Mouse (Mus musculus) CH12.LX (cell line): ENCODE data around the gene Raver1. TPM values are rescaled to one million over a fixed set of nuclear protein-coding genes. Genes with fewer than 3 reads are reported as not detected.

Experiments used
- DNase-seq: peaks from one replicate; pipeline ENCODE4 v3.0.0-alpha.2; 2013; ENCODE audit errors: extremely low read depth
- H3K27ac ChIP-seq: 2 replicates; pipeline ENCODE4 v1.5.1; 2012; ENCODE audit warnings: low read depth, mild to moderate bottlenecking, control low read depth, moderate library complexity; ENCODE audit not compliant: insufficient read depth
- H3K27me3 ChIP-seq: replicated peaks from 2 replicates; pipeline ENCODE3; 2012; ENCODE audit warnings: inconsistent platforms
- H3K36me3 ChIP-seq, 2 experiments: replicated peaks in 1 of 2; 2 replicates each; pipeline versions ENCODE3 to v1.6.1; 2012; ENCODE audit warnings: inconsistent platforms in 1 of 2, low read length in 1 of 2, mild to moderate bottlenecking in 1 of 2, mixed read lengths in 1 of 2, moderate library complexity in 1 of 2; ENCODE audit not compliant: control insufficient read depth in 1 of 2, insufficient read depth in 1 of 2
- H3K4me1 ChIP-seq, 2 experiments: 2 replicates each; pipeline ENCODE4 v1.6.1; 2012; ENCODE audit warnings: inconsistent platforms in 1 of 2, moderate library complexity in 1 of 2; ENCODE audit not compliant: insufficient read depth in 2 of 2, control insufficient read depth in 1 of 2
- H3K4me2 ChIP-seq: 2 replicates; pipeline ENCODE4 v1.6.1; 2012; ENCODE audit warnings: low read depth, mild to moderate bottlenecking, control low read depth; ENCODE audit not compliant: poor library complexity, insufficient read depth, severe bottlenecking
- H3K4me3 ChIP-seq, 3 experiments: fragments of 150-350 bp in 1 of 3; sonication (generic) in 1 of 3; replicated peaks in 1 of 3; 2 replicates each; pipeline versions ENCODE3 to v1.5.1; 2011 to 2012; ENCODE audit warnings: low read depth in 2 of 3, low read length in 2 of 3, mild to moderate bottlenecking in 2 of 3, moderate library complexity in 2 of 3, control low read depth in 1 of 3, improper control_type of control experiment in 1 of 3, inconsistent platforms in 1 of 3, mixed read lengths in 1 of 3; ENCODE audit not compliant: poor library complexity in 1 of 3
- H3K79me2 ChIP-seq: replicated peaks from 2 replicates; pipeline ENCODE4 v1.6.1; 2012; ENCODE audit warnings: mild to moderate bottlenecking, moderate library complexity; ENCODE audit not compliant: control insufficient read depth, poor library complexity, insufficient read depth, severe bottlenecking; ENCODE audit errors: extremely low read depth
- H3K9ac ChIP-seq: 2 replicates; pipeline ENCODE4 v1.6.1; 2012; ENCODE audit warnings: low read depth, mild to moderate bottlenecking, control low read depth, moderate library complexity; ENCODE audit not compliant: insufficient read depth
- H3K9me3 ChIP-seq: replicated peaks from 2 replicates; pipeline ENCODE3; 2012; ENCODE audit warnings: low read length, inconsistent platforms, mixed read lengths
- BHLHE40 ChIP-seq: IDR thresholded peaks from 2 replicates; pipeline ENCODE4 v1.6.1; 2011; ENCODE audit warnings: mild to moderate bottlenecking, low read depth, low read length, improper control_type of control experiment
- CHD2 ChIP-seq: IDR thresholded peaks from 2 replicates; pipeline ENCODE4 v1.6.1; 2011; ENCODE audit warnings: low read length, improper control_type of control experiment
- E2F4 ChIP-seq: IDR thresholded peaks from 2 replicates; pipeline ENCODE4 v1.6.1; 2011; ENCODE audit warnings: low read depth, low read length, improper control_type of control experiment; ENCODE audit not compliant: insufficient replicate concordance
- ELF1 ChIP-seq: IDR thresholded peaks from 2 replicates; pipeline ENCODE4 v1.6.1; 2014; ENCODE audit warnings: low read depth, mild to moderate bottlenecking, inconsistent platforms, low read length, improper control_type of control experiment
- EP300 ChIP-seq: IDR thresholded peaks from 2 replicates; pipeline ENCODE4 v1.6.1; 2011; ENCODE audit warnings: low read length, improper control_type of control experiment
- ETS1 ChIP-seq: conservative IDR thresholded peaks from 2 replicates; pipeline ENCODE4 v1.6.1; 2012; ENCODE audit warnings: low read depth, mild to moderate bottlenecking, inconsistent platforms, low read length, improper control_type of control experiment, moderate library complexity
- IRF4 ChIP-seq: IDR thresholded peaks from 2 replicates; pipeline ENCODE4 v1.6.1; 2014; ENCODE audit warnings: low read depth, mild to moderate bottlenecking, inconsistent platforms, low read length, improper control_type of control experiment
- JUN ChIP-seq: IDR thresholded peaks from 2 replicates; pipeline ENCODE4 v1.6.1; 2011; ENCODE audit warnings: low read depth, mild to moderate bottlenecking, low read length, improper control_type of control experiment, moderate library complexity; ENCODE audit not compliant: insufficient read depth
- JUND ChIP-seq: conservative IDR thresholded peaks from 2 replicates; pipeline ENCODE4 v1.6.1; 2011; ENCODE audit warnings: low read depth, low read length, improper control_type of control experiment
- MAZ ChIP-seq: IDR thresholded peaks from 2 replicates; pipeline ENCODE4 v1.6.1; 2012; ENCODE audit warnings: low read depth, mild to moderate bottlenecking, inconsistent platforms, low read length, improper control_type of control experiment, moderate library complexity
- MYC ChIP-seq: IDR thresholded peaks from 2 replicates; pipeline ENCODE4 v1.6.1; 2011; ENCODE audit warnings: low read depth, mild to moderate bottlenecking, improper control_type of control experiment, low read length
- NRF1 ChIP-seq: IDR thresholded peaks from 2 replicates; pipeline ENCODE4 v1.6.1; 2014; ENCODE audit warnings: low read depth, mild to moderate bottlenecking, inconsistent platforms, low read length, improper control_type of control experiment, moderate library complexity
- PAX5 ChIP-seq: IDR thresholded peaks from 2 replicates; pipeline ENCODE4 v1.6.1; 2012; ENCODE audit warnings: low read length, inconsistent platforms, mixed read lengths
- POLR2AphosphoS2 ChIP-seq: IDR thresholded peaks from 2 replicates; pipeline ENCODE4 v1.6.1; 2011; ENCODE audit warnings: low read depth, low read length, improper control_type of control experiment
- RAD21 ChIP-seq: IDR thresholded peaks from 2 replicates; pipeline ENCODE4 v1.6.1; 2011; ENCODE audit warnings: low read depth, mild to moderate bottlenecking, low read length, improper control_type of control experiment, moderate library complexity
- RCOR1 ChIP-seq: conservative IDR thresholded peaks from 2 replicates; pipeline ENCODE4 v1.6.1; 2012; ENCODE audit warnings: low read depth, mild to moderate bottlenecking, inconsistent platforms, low read length, improper control_type of control experiment
- TBP ChIP-seq: conservative IDR thresholded peaks from 2 replicates; pipeline ENCODE4 v1.6.1; 2011; ENCODE audit warnings: low read depth, low read length, improper control_type of control experiment
- TCF12 ChIP-seq: IDR thresholded peaks from 2 replicates; pipeline ENCODE4 v1.6.1; 2014; ENCODE audit warnings: low read depth, mild to moderate bottlenecking, inconsistent platforms, low read length, improper control_type of control experiment
- UBTF ChIP-seq: IDR thresholded peaks from 2 replicates; pipeline ENCODE4 v1.6.1; 2012; ENCODE audit warnings: low read depth, mild to moderate bottlenecking, inconsistent platforms, low read length, improper control_type of control experiment, moderate library complexity
- USF1 ChIP-seq: IDR thresholded peaks from 2 replicates; pipeline ENCODE4 v1.6.1; 2014; ENCODE audit warnings: low read depth, mild to moderate bottlenecking, inconsistent platforms, low read length, improper control_type of control experiment
- USF2 ChIP-seq: conservative IDR thresholded peaks from 2 replicates; pipeline ENCODE4 v1.6.1; 2011; ENCODE audit warnings: low read depth, low read length, improper control_type of control experiment
- ZC3H11A ChIP-seq: IDR thresholded peaks from 2 replicates; pipeline ENCODE4 v1.6.1; 2012; ENCODE audit warnings: low read depth, mild to moderate bottlenecking, inconsistent platforms, low read length, improper control_type of control experiment
- ZMIZ1 ChIP-seq: IDR thresholded peaks from 2 replicates; pipeline ENCODE4 v1.6.1; 2012; ENCODE audit warnings: low read depth, mild to moderate bottlenecking, inconsistent platforms, low read length, improper control_type of control experiment
- dilution Hi-C: fragments of 300-500 bp; cut with MboI; formaldehyde crosslinking; loops from 2 replicates; pipeline ENCODE4 v1.14.3; 2020; ENCODE audit warnings: low sequenced_read_pairs; ENCODE audit not compliant: extremely low pct_unique_long_range_greater_than_20kb, extremely low pct_ligation_motif_present
- in situ Hi-C: fragments of 300-500 bp; cut with MboI; formaldehyde crosslinking; loops from 3 replicates; pipeline ENCODE4 v1.14.3; 2019; ENCODE audit warnings: low sequenced_read_pairs, low pct_ligation_motif_present, low pct_unique_long_range_greater_than_20kb, mixed read lengths
- polyA plus RNA-seq: library from polyadenylated mRNA; unstranded; fragments of >175 nt; gene quantifications from 2 replicates; pipeline ENCODE4 v1.2.1, GENCODE M21; 2012; ENCODE audit warnings: low read depth; ENCODE audit not compliant: insufficient read length
- total RNA-seq, 2 experiments: library from RNA; depleted of rRNA; stranded (reverse); fragments of 300-350 nt in 1 of 2; fragments of >200 nt in 1 of 2; gene quantifications; 2 replicates each; pipeline ENCODE4 v1.2.3; 2012 to 2014

Gene Raver1
- total and polyA plus RNA-seq, 3 experiments: 18.9 to 101 (median 30.8) TPM

DNA sequence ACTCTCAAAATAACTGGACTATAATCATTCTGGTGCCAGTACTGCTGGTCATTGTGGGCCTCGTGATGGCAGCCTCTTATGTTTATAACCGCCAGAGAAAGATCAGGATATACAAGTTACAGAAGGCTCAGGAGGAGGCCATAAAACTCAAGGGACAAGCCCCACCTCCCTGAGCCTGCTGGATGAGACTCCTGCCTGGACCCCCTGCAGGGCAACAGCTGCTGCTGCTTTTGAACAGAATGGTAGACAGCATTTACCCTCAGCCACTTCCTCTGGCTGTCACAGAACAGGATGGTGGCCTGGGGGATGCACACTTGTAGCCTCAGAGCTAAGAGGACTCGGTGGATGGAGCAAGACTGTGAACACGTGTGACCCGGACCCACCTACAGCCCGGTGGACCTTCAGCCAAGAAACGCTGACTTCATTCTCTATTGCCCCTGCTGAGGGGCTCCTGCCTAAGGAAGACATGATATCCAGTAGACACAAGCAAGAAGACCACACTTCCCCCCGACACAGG lies 64.0 kb downstream of the Raver1 start:
- Histone ChIP-seq H3K27ac (no peak overlapping the region), H3K9ac (no peak overlapping the region), H3K36me3 (peaks cover 44 to 56% of the 10 kb centered on the region in 2 experiments), H3K9me3 (no peaks in the 10 kb centered on the region), H3K4me3 (no peak overlapping the region), H3K27me3 (no peaks in the 10 kb centered on the region), H3K79me2 (peaks cover 23% of the 10 kb centered on the region), H3K4me1 (peaks cover 9 to 47% of the 10 kb centered on the region in 2 experiments), H3K4me2 (no peak overlapping the region)
- in situ Hi-C loops: loop anchor here (5.0 kb wide), 1 partner anchor 44 kb away; the partner anchor contains the start of genes Fdx1l and Gm49373
- TF ChIP-seq ZMIZ1 (peak; percentile 23; the same call in 1 of the 2 replicates), RAD21 (no peak)
- DNase-seq: no peak
- dilution Hi-C loops: no loop called here

DNA sequence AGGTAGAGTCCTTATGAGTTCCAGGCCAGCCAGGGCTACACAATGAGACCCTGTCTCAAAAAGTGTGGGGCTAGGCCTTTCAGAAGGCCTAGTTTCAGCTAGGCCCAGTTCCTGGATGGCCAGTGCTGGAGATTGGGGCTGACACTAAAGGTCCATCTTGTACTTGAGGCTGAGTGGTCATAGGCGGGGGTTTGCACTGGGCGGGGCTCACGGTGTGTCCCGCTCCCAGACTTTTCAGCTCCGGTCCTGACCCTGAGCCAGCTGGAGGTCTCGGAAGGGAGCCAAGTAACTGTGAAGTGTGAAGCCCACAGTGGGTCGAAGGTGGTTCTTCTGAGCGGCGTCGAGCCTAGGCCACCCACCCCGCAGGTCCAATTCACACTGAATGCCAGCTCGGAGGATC lies 65.0 kb downstream of the Raver1 start:
- Histone ChIP-seq H3K4me3 (no peak overlapping the region), H3K27ac (no peak overlapping the region), H3K9ac (no peak overlapping the region), H3K4me1 (peaks cover 9 to 46% of the 10 kb centered on the region in 2 experiments), H3K27me3 (no peaks in the 10 kb centered on the region), H3K79me2 (peaks cover 33% of the 10 kb centered on the region), H3K4me2 (no peak overlapping the region), H3K9me3 (no peaks in the 10 kb centered on the region), H3K36me3 (peaks cover 53 to 66% of the 10 kb centered on the region in 2 experiments)
- TF ChIP-seq E2F4 (no peak), RCOR1 (no peak), ELF1 (no peak)
- dilution Hi-C loops (no loop called here), in situ Hi-C loops (loop anchor here (5.0 kb wide), 1 partner anchor 45 kb away; the partner anchor contains the start of genes Fdx1l and Gm49373)
- no peak for DNase-seq

DNA sequence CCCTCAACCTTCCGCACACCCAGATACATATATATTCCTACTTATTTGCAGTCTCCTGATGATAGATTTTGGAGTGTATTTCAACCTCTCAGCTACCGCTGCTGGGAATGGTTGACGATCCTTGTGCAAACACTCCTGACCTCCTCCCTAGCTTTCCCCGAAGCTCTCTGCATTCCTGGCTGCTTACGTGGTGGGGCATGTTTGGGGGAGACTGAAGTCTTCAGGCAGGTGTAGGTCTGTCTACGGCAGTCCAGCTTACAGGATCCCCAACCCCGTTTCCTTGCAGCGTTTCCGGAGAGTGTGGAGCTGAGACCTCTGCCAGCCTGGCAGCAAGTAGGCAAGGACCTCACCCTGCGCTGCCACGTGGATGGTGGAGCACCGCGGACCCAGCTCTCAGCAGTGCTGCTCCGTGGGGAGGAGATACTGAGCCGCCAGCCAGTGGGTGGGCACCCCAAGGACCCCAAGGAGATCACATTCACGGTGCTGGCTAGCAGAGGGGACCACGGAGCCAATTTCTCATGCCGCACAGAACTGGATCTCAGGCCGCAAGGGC lies 66.5 kb downstream of the Raver1 start:
- in situ Hi-C loops: loop anchor here (5.0 kb wide), 1 partner anchor 47 kb away; the partner anchor contains the start of genes Fdx1l and Gm49373
- H3K9me3 ChIP-seq: no peaks in the 10 kb centered on the region

More for the DNA sequence above, 66.5 kb downstream of the Raver1 start:
- no peak overlapping the region for H3K9ac ChIP-seq
- H3K4me1 ChIP-seq: peaks cover 18 to 61% of the 10 kb centered on the region in 2 experiments
- no peak overlapping the region for H3K4me2 ChIP-seq
- TF ChIP-seq JUN: no peak
- no peak for TF ChIP-seq NRF1
- no peak for TF ChIP-seq ZC3H11A
- no peak for TF ChIP-seq IRF4
- no peak for TF ChIP-seq MYC
- TF ChIP-seq POLR2AphosphoS2: no peak; the same call in 1 of the 2 replicates
- TF ChIP-seq CHD2: no peak
- TF ChIP-seq JUND: no peak
- no peak for TF ChIP-seq EP300
- no peak for TF ChIP-seq UBTF
- TF ChIP-seq BHLHE40: no peak
- no peak for TF ChIP-seq TBP
- no peak for TF ChIP-seq USF1
- TF ChIP-seq ETS1: no peak
- TF ChIP-seq USF2: no peak
- TF ChIP-seq MAZ: no peak
- TF ChIP-seq ELF1: no peak
- TF ChIP-seq RCOR1: no peak
- TF ChIP-seq PAX5: no peak
- no peak for TF ChIP-seq TCF12
- peaks cover 67 to 81% of the 10 kb centered on the region in 2 experiments for H3K36me3 ChIP-seq
- H3K4me3 ChIP-seq: no peak overlapping the region
- DNase-seq: no peak
- no peaks in the 10 kb centered on the region for H3K27me3 ChIP-seq
- H3K79me2 ChIP-seq: peaks cover 48% of the 10 kb centered on the region
- dilution Hi-C loops: no loop called here
- no peak overlapping the region for H3K27ac ChIP-seq
